Mouse (Mus musculus): ENCODE measurements around the gene Ptcd3. TPM values are rescaled to one million over a fixed set of nuclear protein-coding genes. Genes with fewer than 3 reads are reported as not detected.
"Not testable (repeated sequence)": the region's sequence is repeated elsewhere in the genome, so short reads cannot be mapped to it uniquely, and the experiment has no call there.

Gene Ptcd3
- total RNA-seq, 2 experiments from 2014 or later, result 130 to 137 TPM

GRCm38 (mm10) chr6:71871396-71871795 is 37.2 kb downstream of the Ptcd3 start:
- no peak for DNase-seq

DNA sequence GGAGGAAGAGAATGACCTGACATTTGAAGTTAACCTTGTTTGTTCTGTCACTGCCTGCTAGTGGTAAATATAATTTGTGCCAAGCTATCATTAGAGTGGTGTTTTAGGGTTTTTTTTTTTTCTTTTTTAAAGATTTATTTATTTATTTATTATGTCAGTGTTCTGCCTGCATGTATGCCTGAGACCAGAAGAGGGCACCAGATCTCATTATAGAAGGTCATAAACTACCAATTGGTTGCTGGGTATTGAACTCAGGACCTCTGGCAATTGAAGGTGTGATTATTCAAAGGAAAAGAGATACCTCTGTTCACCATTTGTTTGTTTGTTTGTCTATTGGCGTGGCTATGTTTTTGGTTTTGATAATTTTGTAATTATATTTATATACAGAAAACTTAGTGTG is 39.7 kb downstream of the Ptcd3 start:
- DNase-seq, result no peak

- DNase-seq, result no peak
Measured at GRCm38 (mm10) chr6:71867751-71868150, 40.8 kb downstream of the Ptcd3 start.

DNA sequence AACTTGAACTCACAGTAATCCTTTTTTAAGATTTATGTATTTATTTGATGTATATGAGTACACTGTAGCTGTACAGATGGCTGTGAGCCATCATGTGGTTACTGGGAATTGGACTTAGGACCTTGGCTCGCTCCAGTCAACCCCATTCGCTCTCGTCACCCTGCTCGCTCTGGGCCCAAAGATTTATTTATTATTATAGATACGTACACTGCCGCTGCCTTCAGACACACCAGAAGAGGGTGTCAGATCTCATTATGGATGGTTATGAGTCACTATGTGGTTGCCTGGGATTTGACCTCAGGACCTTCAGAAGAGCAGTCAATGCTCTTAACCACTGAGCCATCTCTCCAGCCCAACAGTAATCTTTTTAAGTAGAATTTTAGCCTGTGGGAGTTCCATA is 61.6 kb downstream of the Ptcd3 start:
- not testable (repeated sequence) for DNase-seq

- DNase-seq, result no peak
Measured at GRCm38 (mm10) chr6:71840597-71841290, 67.8 kb downstream of the Ptcd3 start.

DNA sequence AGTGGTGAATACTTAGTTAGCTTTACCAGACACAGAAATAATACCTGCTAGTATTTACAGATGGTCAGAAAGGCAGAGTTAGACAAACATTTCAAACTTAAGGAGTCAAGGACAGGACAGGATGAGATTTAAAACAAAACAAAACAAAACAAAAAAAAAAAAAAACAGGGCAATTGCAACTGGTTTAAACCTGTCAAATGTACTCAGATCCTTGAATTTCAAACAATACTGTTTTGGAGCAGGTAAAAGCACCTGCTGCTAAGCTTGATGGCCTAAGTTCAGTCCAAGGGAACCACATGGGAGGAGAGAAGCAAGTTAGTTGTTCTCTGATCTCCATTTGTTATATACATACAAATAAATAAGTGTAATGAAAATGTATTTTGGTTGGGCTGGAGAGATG is 68.7 kb downstream of the Ptcd3 start:
- no peak for DNase-seq

- no peak for DNase-seq
Measured at GRCm38 (mm10) chr6:71836811-71837210, 71.7 kb downstream of the Ptcd3 start.

DNA sequence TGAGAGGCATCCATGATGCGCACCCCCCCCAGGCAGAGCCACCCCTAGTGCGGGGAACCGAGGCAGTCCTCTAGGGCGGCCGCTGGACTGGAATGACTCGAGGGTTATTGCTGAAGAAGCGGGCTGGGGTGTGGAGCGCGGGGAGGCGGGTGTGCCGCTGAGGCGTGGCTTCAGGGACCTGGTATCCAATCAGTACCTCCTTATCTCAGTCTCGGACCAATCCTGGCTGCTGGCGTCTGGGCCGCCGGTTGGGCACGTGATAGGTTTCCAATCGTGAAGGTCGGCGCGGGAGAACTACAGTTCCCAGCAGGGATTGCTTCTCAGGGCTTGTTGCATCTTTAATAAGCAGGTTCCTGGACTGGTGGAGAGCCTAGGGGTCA is 77.0 kb downstream of the Ptcd3 start:
- peak; percentile 94 to 98 for DNase-seq

GRCm38 (mm10) chr6:71830690-71831580 is 77.6 kb downstream of the Ptcd3 start, which contains the start of gene Immt:
Gene Immt, plus strand, starts transcription at chr6:71831331.
- peak; percentile 95 to 99 for DNase-seq

Other genes with a start within 250 kb of the Ptcd3 start
- 10 to 100 TPM; 19.0 to 20.2 TPM for gene Reep1, start 201.2 kb downstream of the Ptcd3 start, total RNA-seq (2021)
- 10 to 100 TPM; 54.7 to 55.6 TPM for gene Mrpl35, start 81.8 kb downstream of the Ptcd3 start, total RNA-seq (2021)
- gene Immt, start 77.4 kb downstream of the Ptcd3 start, total RNA-seq (2021), result 100 to 1,000 TPM; 644 to 655 TPM
- 10 to 100 TPM; 39.9 to 50.0 TPM for gene Polr1a, start 303 bp upstream of the Ptcd3 start, total RNA-seq (2021)
- 10 to 100 TPM; 62.4 to 70.3 TPM for gene St3gal5, start 188.8 kb upstream of the Ptcd3 start, total RNA-seq (2021)